Mouse (Mus musculus) forebrain, embryonic 11.5 days (tissue): Measurements from ENCODE around the gene Yif1b. TPM values are rescaled to one million over a fixed set of nuclear protein-coding genes. Genes with fewer than 3 reads are reported as not detected.

Experiments
- ATAC-seq: fragments of 200-750 bp; cut with Nextera tagmentation; replicated peaks from 2 replicates; pipeline ENCODE4 v1.8.0; 2017; ENCODE audit warnings: moderate TSS enrichment; ENCODE audit not compliant: low FRiP score
- DNase-seq: peaks from one replicate; pipeline ENCODE4 v3.0.0-alpha.2; 2017; ENCODE audit warnings: low spot score
- H3K27ac ChIP-seq: fragments of 300-500 bp; sonication (generic); 2 replicates; pipeline ENCODE4 v1.5.1; 2014; ENCODE audit warnings: low read depth, low read length
- H3K27me3 ChIP-seq: fragments of 300-500 bp; sonication (generic); 2 replicates; pipeline ENCODE4 v1.6.1; 2014; ENCODE audit warnings: mild to moderate bottlenecking, low read length, mixed read lengths; ENCODE audit not compliant: control insufficient read depth, insufficient read depth
- H3K36me3 ChIP-seq: fragments of 300-500 bp; sonication (generic); 2 replicates; pipeline ENCODE4 v1.6.1; 2014; ENCODE audit warnings: mild to moderate bottlenecking, low read length, moderate library complexity, mixed read lengths; ENCODE audit not compliant: control insufficient read depth, insufficient read depth
- H3K4me1 ChIP-seq: fragments of 300-500 bp; sonication (generic); replicated peaks from 2 replicates; pipeline ENCODE4 v1.6.1; 2014; ENCODE audit warnings: low read length, mixed read lengths; ENCODE audit not compliant: control insufficient read depth, insufficient read depth
- H3K4me2 ChIP-seq: fragments of 300-500 bp; sonication (generic); 2 replicates; pipeline ENCODE4 v1.6.1; 2014; ENCODE audit warnings: low read depth, mild to moderate bottlenecking, low read length, moderate library complexity, mixed read lengths; ENCODE audit not compliant: severe bottlenecking
- H3K4me3 ChIP-seq: fragments of 300-500 bp; sonication (generic); 2 replicates; pipeline ENCODE4 v1.5.1; 2014; ENCODE audit warnings: low read depth, low read length
- H3K9ac ChIP-seq: fragments of 300-500 bp; sonication (generic); 2 replicates; pipeline ENCODE4 v1.6.1; 2014; ENCODE audit warnings: low read length
- H3K9me3 ChIP-seq: fragments of 300-500 bp; sonication (generic); 2 replicates; pipeline ENCODE4 v1.6.1; 2016; ENCODE audit warnings: low read length, mixed read lengths; ENCODE audit not compliant: control insufficient read depth
- WGBS: fragments of 180-500 bp; shearing (Covaris S2); extraction: QIAGEN DNeasy Blood & Tissue Kit; methylation state at CpG from one replicate; pipeline ENCODE4 v1.1.7; 2014; 5-methylcytosine and 5-hydroxymethylcytosine counted together
- polyA plus RNA-seq: library from polyadenylated mRNA; unstranded; fragments of >200 nt; fragmentation: Nextera tagmentation; extraction: Ambion mirVana; gene quantifications from 2 replicates; pipeline ENCODE4 v1.2.1, GENCODE M21; 2014

The Yif1b gene
- polyA plus RNA-seq, 1 experiment from 2014 or later = 78.9 TPM

- Histone ChIP-seq H3K4me1 (peaks cover 17% of the 10 kb centered on the region), H3K36me3 (no peaks in the 10 kb centered on the region), H3K27me3 (peaks cover 9% of the 10 kb centered on the region), H3K4me3 (peak within 1 kb of the TSS; percentile 49), H3K9me3 (no peaks in the 10 kb centered on the region), H3K9ac (peak within 1 kb of the TSS; percentile 66), H3K4me2 (peak within 1 kb of the TSS; percentile 91), H3K27ac (no peak within 1 kb of the TSS)
- ATAC-seq = peak; percentile 43; the same call in 1 of the 2 replicates
- 1% methylated on average over 58 of the region's 59 CpGs for WGBS
- peak; percentile 93 for DNase-seq
Observed at GRCm38 (mm10) chr7:29288942-29289638, 51.0 kb downstream of the Yif1b start, which contains the start of gene Ppp1r14a. Gene Ppp1r14a, plus strand, starts transcription at chr7:29289308.

GRCm38 (mm10) chr7:29289856-29290255 lies 51.7 kb downstream of the Yif1b start:
- no peaks in the 10 kb centered on the region for H3K36me3 ChIP-seq
- peak overlapping the region; percentile 91; the same call in 1 of the 2 replicates for H3K4me2 ChIP-seq
- H3K9me3 ChIP-seq = no peaks in the 10 kb centered on the region
- ATAC-seq (no peak), DNase-seq (no peak)
- WGBS = 84% methylated on average over 6 of the region's 6 CpGs
- peak overlapping the region; percentile 49 for H3K4me3 ChIP-seq
- H3K27ac ChIP-seq = no peak overlapping the region
- H3K27me3 ChIP-seq = peaks cover 9% of the 10 kb centered on the region
- H3K9ac ChIP-seq = no peak overlapping the region
- H3K4me1 ChIP-seq = peaks cover 17% of the 10 kb centered on the region

GRCm38 (mm10) chr7:29290691-29291485 lies 52.8 kb downstream of the Yif1b start:
- Histone ChIP-seq H3K27me3 (peaks cover 9% of the 10 kb centered on the region), H3K36me3 (no peaks in the 10 kb centered on the region), H3K27ac (peak overlapping the region; percentile 51), H3K4me2 (no peak overlapping the region), H3K9ac (peak overlapping the region; percentile 35), H3K4me1 (peaks cover 17% of the 10 kb centered on the region), H3K9me3 (no peaks in the 10 kb centered on the region), H3K4me3 (no peak overlapping the region)
- ATAC-seq = 0 out of 2 replicates have a peak, but pooled peaks have one; percentile 3
- 37% methylated on average over 11 of the region's 11 CpGs for WGBS
- no peak for DNase-seq

DNA sequence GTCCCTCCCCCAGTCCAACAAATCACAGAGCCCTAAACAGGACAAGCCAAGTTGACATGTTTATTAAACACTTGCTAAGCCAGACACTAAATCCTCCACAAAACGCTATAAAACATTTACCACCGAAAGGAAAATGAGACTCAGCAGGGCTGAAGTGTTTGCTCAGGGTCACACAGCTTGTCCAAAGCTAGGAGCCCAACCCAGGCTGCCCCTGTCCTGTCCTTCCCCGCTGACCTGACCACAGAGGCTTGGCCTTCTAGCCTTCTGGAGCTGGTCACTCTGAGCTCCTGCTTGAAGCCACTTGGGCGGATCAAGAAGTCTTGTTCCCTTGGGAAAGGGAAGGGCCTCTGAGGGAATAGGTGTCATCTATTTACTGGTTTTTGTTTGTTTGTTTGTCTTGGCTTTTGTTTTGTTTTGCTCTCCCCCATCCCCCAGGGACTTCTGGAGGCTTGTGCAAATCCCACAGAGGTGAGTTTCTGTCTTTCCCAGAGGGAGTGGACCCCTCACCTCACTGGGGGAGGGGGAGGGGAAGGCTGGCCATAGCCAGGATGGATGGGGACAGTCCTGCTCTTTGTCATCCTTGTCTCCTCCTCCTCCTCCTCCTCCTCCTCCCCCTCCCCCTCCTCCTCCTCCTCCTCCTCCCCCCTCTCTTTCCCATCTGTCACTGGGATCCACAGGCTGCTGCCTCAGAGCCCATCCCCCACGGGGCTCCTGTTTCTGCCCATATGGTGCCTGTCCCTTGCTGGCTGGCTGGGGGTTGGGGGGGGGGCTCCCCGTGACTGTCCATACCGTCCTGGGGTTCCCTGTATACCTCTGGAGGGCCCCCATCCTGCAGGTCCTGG lies 53.7 kb downstream of the Yif1b start:
- 42% methylated on average over 6 of the region's 7 CpGs for WGBS
- peaks cover 9% of the 10 kb centered on the region for H3K27me3 ChIP-seq
- no peaks in the 10 kb centered on the region for H3K9me3 ChIP-seq
- ATAC-seq (peak; percentile 47; the same call in 1 of the 2 replicates), DNase-seq (peak; percentile 76)
- H3K4me1 ChIP-seq = peaks cover 17% of the 10 kb centered on the region
- no peak overlapping the region for H3K4me3 ChIP-seq
- H3K4me2 ChIP-seq = 0 out of 2 replicates have a peak overlapping the region, but pooled peaks have one; percentile 27
- no peaks in the 10 kb centered on the region for H3K36me3 ChIP-seq
- peak overlapping the region; percentile 60 for H3K27ac ChIP-seq
- peak overlapping the region; percentile 12; the same call in 1 of the 2 replicates for H3K9ac ChIP-seq

DNA sequence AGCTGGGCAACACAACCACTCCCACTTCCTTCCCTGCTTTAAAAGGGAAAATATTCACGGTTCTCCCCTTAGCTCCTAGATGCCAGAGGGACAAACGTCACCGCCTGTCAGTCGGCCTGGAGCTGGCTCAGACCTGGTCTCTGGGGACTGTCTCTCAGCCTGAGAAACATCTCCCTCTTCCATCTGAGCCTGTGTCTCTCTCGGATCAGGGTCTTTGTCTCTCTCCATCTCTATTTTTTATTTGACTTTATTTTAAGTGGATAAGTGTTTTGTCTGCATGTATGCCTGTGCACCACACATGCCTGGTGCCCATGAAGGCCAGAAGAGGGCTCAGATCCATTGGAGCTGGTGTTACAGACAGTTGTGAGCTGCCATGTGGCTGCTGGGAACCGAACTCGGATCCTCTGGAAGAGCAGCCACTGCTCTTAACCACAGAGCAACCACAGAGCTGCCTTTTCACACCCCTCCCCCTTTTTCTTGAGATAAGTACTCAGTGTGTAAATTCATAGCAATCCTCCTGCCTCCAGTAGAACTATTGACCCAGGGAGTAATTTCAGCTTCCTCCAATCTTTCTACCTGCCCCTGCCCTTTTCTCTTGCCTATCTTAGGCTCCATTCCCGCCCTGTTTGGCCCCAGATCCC lies 54.4 kb downstream of the Yif1b start:
- H3K4me3 ChIP-seq = no peak overlapping the region
- no peaks in the 10 kb centered on the region for H3K9me3 ChIP-seq
- ATAC-seq (no peak; the same call in 1 of the 2 replicates), DNase-seq (no peak)
- peak overlapping the region; percentile 60 for H3K27ac ChIP-seq
- peak overlapping the region; percentile 12; the same call in 1 of the 2 replicates for H3K9ac ChIP-seq
- peaks cover 17% of the 10 kb centered on the region for H3K4me1 ChIP-seq
- 0 out of 2 replicates have a peak overlapping the region, but pooled peaks have one; percentile 27 for H3K4me2 ChIP-seq
- WGBS = 34% methylated on average over 8 of the region's 8 CpGs
- no peaks in the 10 kb centered on the region for H3K36me3 ChIP-seq
- peaks cover 7% of the 10 kb centered on the region for H3K27me3 ChIP-seq

GRCm38 (mm10) chr7:29293131-29294065 lies 55.3 kb downstream of the Yif1b start:
- ATAC-seq (no peak), DNase-seq (no peak)
- H3K4me1 ChIP-seq = peaks cover 17% of the 10 kb centered on the region
- H3K4me2 ChIP-seq = no peak overlapping the region
- WGBS = 30% methylated on average over 18 of the region's 19 CpGs
- no peak overlapping the region for H3K4me3 ChIP-seq
- peaks cover 7% of the 10 kb centered on the region for H3K27me3 ChIP-seq
- no peaks in the 10 kb centered on the region for H3K9me3 ChIP-seq
- peak overlapping the region; percentile 6; the same call in 1 of the 2 replicates for H3K9ac ChIP-seq
- H3K27ac ChIP-seq = peak overlapping the region; percentile 60
- no peaks in the 10 kb centered on the region for H3K36me3 ChIP-seq

DNA sequence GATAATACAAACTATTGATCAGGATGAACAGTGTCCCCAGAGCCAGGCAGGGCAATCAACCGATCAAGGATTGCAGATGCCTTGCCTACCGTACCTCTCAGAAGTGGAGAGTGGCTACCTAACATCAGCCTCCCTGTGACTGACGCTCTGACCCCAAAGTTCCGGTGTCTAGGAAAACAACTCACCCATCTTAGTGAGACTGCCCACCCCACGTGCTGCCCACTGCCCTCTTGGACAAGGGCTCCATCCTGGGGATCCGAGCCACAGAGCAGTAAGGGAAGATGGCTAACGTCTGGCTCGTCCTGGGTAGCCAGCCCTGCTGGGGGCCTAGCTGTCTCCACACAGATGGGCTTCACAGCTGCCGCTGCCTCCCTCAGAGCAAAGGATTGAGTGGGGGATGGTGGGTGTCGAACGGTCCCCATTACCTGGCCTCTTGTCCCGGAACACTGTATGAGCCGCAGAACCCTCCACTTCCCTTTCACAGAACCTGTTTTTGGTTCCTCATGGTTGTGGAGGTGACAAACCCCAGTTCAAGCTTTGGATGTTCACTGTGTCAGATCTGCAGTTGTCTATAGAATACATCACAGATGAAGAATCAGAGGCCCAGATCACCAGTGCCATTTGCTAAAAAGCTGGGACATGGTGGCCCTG lies 56.1 kb downstream of the Yif1b start:
- H3K4me2 ChIP-seq = no peak overlapping the region
- no peak overlapping the region for H3K27ac ChIP-seq
- no peaks in the 10 kb centered on the region for H3K36me3 ChIP-seq
- H3K4me3 ChIP-seq = no peak overlapping the region
- no peak for ATAC-seq
- WGBS = 74% methylated on average over 13 of the region's 13 CpGs
- H3K4me1 ChIP-seq = peaks cover 14% of the 10 kb centered on the region
- no peak for DNase-seq
- H3K27me3 ChIP-seq = peaks cover 5% of the 10 kb centered on the region; the same call in 1 of the 2 replicates
- no peak overlapping the region for H3K9ac ChIP-seq
- no peaks in the 10 kb centered on the region for H3K9me3 ChIP-seq
